Mouse (Mus musculus): ENCODE results near the gene Rs1.
"Not testable (repeated sequence)": the region's sequence is repeated elsewhere in the genome, so short reads cannot be mapped to it uniquely, and the experiment has no call there.

Rs1 gene

DNA sequence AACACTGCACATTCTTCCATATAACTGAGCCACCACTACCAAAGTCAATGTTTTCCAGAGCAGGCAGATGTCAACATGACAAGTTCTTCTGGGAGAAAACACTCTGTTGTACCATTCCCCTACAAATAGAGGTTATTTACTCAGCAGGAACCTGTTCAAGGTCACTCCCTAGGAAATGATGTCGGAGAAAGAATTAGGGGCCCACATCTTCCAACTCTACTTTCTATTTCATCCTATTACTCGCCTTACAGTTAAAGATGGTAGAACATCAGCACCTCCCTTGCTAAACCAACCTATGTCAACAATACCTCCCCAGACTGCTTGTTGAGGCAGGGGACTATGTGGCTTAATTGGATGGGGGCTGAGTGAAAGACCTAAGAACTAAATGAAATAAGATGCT is at the start of gene Rs1:
Rs1 (plus strand) TSS at position 301 of the 400 bp plus-strand sequence.
- DNase-seq (ENCODE audit: low spot score) = no peak

DNA sequence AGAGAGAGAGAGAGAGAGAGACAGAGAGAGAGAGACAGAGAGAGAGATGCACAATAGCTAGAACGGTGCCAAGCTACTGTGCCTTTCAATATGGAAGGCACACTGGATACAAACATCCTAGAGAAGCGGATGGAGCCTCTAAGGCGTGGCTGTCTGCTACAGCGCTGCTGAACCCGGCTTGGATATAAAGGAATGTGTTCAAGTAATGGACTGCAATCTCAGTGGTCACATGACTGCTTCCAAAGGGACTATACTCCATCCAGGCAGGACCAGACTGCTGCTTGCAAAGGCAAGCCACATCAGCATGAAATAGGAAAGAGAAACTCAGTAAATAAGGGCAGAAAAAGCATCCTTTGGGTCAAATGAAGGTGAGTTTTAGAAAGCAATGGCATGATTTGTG is 32.2 kb upstream of the Rs1 start, which contains the start of gene Ppef1:
Ppef1 (minus strand) TSS at position 116 of the 400 bp plus-strand sequence.
- no peak for DNase-seq (ENCODE audit: low spot score)

DNA sequence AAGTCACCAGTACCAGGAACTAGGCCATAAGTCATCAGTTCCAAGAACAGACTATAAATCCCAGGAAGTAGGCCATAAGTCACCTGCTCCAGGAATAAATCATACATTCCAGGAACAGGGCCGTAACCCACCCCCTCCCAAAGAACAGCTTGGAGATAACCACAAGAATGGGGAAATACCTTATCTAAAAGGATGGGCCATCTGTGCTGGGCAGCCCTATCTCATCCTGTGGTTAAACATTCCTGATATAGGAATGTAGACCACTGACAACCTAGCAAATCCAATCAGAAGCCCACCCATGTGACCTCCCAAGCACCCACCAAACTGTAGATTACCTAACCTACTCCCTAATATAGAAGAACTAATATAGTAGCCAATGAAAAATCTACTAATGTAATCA is 22.4 kb upstream of the Rs1 start:
- no peak for DNase-seq (ENCODE audit: low spot score)

DNA sequence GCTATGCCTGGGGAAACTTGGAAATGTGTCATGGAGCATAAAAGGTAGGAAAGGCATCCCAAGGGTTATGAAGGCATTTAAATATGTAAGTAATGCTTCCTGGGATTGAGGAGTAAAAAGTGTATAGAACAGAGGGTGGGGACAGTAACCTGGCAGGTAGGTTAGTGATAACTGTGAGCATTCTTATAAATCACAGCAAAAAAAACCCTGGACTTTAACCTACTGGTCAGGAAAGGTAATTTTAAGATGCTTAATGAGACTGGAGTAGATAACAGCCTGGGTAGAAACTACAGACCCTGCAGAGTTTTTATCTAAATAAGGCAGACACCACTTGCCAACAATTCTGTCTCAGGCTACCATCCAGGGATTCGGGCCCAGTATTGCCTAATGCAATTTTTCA is 19.2 kb upstream of the Rs1 start:
- no peak for DNase-seq (ENCODE audit: low spot score)

DNA sequence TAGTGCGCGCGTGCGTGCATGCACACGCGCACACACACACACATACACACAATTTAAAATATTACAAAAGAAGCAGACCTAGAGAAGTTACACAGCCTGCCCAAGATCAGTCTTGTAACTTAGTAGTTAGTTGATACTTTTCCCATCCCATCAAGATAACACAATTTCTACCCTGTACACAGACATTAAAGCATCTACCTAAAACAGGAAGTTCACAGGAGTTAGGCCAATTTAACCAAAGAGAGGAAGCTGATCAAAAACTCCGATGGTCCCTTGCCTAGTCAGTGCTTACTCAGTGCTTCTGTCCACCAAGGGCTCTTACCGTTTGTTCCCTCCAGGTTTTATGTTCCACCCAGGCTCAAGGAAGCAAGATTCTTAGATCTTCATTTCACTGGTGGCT is 17.0 kb upstream of the Rs1 start:
- DNase-seq (ENCODE audit: low spot score) = no peak

DNA sequence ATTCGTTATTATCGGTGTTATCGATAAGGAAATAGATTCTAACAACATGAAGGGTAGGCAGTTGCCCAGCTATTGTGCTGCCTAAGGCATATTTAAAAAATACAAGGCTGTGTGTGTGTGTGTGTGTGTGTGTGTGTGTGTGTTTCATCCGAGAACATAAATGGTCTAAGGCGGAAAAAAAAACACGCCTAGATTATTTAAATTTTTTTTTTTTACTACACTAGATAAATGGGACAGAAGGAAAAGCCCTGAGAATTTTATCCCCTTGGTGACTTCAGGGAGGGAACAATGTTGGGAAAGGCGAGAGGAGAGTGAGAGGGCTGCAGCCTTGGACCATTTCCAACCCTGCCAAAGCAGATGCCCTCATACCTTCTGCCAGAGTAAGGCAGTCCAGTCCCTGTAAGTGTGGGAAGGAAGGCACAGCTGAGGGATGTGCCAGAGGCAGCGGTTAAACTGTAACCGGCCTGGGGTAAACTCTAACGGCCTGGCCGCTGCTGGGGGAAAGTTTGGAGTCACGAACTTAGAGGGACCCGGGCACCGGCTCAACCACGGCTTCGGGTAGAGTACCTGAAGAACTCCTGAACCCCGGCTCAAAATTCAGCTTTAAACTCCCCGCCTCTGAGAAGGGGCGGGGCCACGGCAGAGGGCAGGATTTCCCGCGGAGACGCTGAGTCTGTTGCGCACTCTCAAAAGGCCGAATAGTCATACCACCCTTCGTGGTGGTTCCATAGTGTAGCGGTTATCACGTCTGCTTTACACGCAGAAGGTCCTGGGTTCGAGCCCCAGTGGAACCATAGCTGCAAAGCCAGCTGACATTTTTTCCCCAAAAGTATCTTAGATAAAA is 2.2 kb upstream of the Rs1 start:
- peak; percentile 84 for DNase-seq (ENCODE audit: low spot score)

DNA sequence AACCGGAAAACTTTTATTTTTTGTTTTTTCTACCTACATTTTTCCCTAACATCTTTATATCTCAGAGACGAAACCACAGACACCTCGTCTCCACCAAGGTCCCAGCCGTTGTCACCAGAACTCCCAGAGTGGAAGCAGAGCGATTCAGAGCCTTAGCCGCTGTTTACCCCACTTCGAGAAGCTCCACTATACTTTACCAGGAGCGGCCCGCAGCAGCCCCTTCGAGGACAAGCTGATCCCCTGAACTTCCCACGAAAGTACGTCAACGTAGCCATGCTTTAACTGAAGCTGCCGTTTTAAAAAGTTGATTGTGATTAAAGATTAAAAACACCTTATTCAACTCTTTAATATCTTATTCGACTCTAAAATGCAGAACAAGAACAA is 1.6 kb upstream of the Rs1 start:
- DNase-seq (ENCODE audit: low spot score) = no peak

DNA sequence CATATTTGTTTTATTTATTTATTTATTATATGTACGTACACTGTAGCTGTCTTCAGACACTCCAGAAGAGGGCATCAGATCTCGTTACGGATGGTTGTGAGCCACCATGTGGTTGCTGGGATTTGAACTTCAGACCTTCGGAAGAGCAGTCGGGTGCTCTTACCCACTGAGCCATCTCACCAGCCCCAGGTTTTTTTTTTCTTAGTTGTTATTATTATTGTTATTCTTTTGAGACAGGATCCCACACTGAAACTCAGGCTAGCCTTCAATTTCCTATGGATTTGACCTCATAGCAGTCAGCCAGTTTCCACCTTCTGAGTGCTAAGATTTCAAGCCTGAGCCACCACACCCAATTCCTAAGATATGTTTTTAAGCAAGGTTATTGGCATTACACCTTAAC is 1.8 kb downstream of the Rs1 start:
- not testable (repeated sequence) for DNase-seq (ENCODE audit: low spot score)

DNA sequence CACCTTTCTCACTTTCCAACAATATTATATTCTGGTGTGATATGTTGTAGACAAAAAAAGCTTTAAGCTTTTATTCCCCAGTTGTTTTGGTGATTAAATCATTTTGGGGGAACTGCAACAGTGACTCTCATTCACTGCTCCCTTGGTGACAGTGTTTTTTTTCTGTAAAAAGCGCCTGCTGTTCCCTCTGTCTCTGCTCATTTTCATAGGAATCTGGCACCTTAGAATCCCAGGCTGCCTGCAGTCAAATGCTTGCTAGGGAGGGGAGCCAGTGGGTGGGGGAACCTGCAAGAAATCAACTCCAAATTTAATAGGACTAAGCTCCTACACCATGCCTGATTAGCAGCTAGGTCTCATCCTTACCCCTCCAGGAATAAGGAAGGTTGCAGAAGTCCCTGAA is 5.2 kb downstream of the Rs1 start:
- DNase-seq (ENCODE audit: low spot score) = no peak

DNA sequence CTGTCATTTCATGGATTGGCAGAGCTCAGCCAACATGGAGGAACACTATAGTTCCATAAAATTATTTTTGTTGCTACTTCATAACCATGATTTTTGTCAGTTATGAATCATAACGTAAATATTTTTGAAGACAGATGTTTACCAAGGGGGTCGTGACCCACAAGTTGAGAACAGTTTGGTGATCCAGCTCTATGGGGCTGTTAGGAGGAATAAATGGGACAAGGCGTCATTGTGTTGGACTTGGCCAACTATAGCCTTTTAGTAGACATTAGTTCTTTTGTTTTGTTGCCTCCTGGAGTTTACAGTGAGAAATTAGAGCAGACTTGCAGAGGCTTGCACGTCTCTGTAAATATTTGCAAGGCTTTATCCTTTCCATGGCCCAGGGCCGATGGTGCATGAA is 14.5 kb downstream of the Rs1 start:
- no peak for DNase-seq (ENCODE audit: low spot score)

DNA sequence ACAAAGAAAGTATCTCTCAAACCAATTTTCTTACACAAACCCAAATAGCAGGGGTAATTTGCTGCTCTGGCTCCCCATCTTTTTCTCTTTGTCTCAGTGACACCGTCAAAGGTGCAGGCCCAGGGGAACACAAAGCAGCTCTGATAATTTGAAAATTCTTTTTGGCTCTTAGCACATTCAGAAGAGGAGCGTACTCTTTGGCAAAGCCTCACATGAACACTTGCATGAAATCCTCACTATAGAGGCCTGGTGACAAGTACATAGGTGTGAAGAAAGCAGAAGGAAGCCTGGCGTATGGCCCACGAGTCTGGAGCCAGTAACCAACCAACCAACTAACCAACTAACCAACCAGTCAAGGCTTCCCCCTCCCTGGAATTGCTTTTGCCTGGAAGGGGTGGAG is 27.1 kb downstream of the Rs1 start:
- DNase-seq (ENCODE audit: low spot score) = no peak

DNA sequence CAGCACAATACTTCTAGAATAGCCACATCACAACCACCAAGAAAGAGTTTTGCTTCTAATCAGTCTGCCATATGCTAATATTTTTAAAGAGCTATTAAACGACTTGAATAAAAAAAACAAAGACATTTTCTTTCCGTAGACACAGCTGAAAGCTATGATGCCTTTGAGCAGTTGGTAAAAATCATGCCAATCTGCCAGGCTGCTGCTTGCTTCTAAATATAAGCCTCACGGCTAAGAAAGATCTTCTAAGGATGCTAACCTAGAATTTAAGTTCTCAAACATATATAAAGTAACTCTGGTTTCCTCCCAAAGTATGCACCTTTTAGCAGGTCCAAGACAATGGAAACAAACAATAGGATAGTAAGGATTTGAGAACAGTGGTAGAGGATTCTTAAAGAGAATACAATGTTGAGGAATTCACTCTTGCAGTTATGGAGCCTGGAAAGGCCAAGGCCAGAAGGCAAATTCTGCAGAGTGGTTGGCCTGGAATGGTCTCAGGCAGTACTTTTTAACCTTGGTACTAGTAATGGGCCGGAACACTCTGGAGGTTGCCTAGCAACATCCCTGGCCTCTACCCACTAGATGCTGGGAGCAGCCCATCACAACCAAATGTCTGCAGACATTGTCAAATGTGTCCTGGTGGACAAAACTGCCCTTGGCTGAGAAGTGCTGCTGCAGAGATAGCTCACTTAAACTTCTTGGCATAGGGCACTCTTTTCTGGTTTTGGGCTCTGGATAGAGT is 36.8 kb downstream of the Rs1 start:
- peak; percentile 6 for DNase-seq (ENCODE audit: low spot score)

DNA sequence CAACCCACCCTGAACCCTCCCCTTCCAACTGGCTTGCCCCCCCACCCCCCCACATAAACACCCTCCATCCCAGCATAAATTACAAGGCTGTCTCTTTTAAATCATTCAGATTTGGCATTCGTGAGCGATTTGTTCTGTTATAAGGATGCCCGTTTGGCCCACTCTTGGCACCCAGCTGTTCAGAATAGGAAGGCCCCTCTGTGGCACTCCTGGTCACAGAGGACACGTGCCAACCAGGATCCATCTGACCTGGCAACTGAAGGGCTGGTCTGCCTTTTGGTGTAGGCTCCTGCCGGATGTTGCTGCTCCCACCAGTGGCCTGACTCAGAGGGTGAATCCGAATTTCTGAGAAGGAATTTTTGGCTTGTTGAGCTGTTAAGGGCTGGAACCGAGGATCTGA is 40.4 kb downstream of the Rs1 start:
- DNase-seq (ENCODE audit: low spot score) = no peak

Measured in testis, postnatal 14 days (tissue).